Comparison of ENCODE assay signal across 25 mouse cellular contexts in genomic region chr12:72007656-72008055, GRCm38 (mm10).
"Had no signal": no experiment of that assay in that cellular context is flagged by ENCODE, and none has a peak within 500 bp of the region (broad histone marks: within the 10 kb centered on the region; RNA-seq: fewer than 3 reads in every experiment).

No protein-coding gene starts in this region.

- H3K4me3 ChIP-seq: gastrocnemius, adult 2 months; hindbrain, embryonic 10.5 days; hindbrain, embryonic 12.5 days; intestine, embryonic 15.5 days; layer of hippocampus, adult 2 months; left cerebral cortex, adult 2 months; limb, embryonic 13.5 days; limb, embryonic 15.5 days; liver, embryonic 12.5 days had no signal

- H3K27ac ChIP-seq: gastrocnemius, adult 2 months; hindbrain, embryonic 10.5 days; hindbrain, embryonic 12.5 days; hindbrain, embryonic 14.5 days; intestine, embryonic 15.5 days; layer of hippocampus, adult 2 months; left cerebral cortex, adult 2 months; limb, embryonic 13.5 days; limb, embryonic 15.5 days; liver, embryonic 12.5 days; liver, embryonic 14.5 days had no signal

- H3K9ac ChIP-seq: hindbrain, embryonic 12.5 days; hindbrain, embryonic 14.5 days; intestine, embryonic 15.5 days; limb, embryonic 13.5 days; limb, embryonic 15.5 days; liver, embryonic 12.5 days; liver, embryonic 14.5 days had no signal

- H3K4me2 ChIP-seq: hindbrain, embryonic 12.5 days; hindbrain, embryonic 14.5 days; intestine, embryonic 15.5 days; limb, embryonic 13.5 days; limb, embryonic 15.5 days; liver, embryonic 12.5 days had no signal

- H3K36me3 ChIP-seq: hindbrain, embryonic 10.5 days; hindbrain, embryonic 12.5 days; intestine, embryonic 15.5 days; limb, embryonic 13.5 days; limb, embryonic 15.5 days; liver, embryonic 12.5 days had no signal

- ATAC-seq: hindbrain, embryonic 16.5 days; inflammation-experienced regulatory T-cells, adult 6 months; intestine, embryonic 15.5 days; intestine, postnatal 0 days; liver, embryonic 12.5 days had no signal

- H3K9me3 ChIP-seq: hindbrain, embryonic 10.5 days; hindbrain, embryonic 12.5 days; intestine, embryonic 15.5 days; limb, embryonic 13.5 days; limb, embryonic 15.5 days; liver, embryonic 12.5 days had no signal

- DNase-seq: gastrocnemius, adult 2 months; gastrocnemius, postnatal 10 days; gastrocnemius, postnatal 25 days; heart, adult 18-20 months; heart, postnatal 10 days; heart, postnatal 4 days; kidney, adult 18-20 months; kidney, adult 8-10 months; kidney, postnatal 10 days; kidney, postnatal 25 days; kidney, postnatal 4 days; left cerebral cortex, postnatal 4 days had no signal

- H3K27me3 ChIP-seq: hindbrain, embryonic 12.5 days; intestine, embryonic 15.5 days; limb, embryonic 13.5 days; limb, embryonic 15.5 days; liver, embryonic 12.5 days had no signal

- H3K4me1 ChIP-seq: hindbrain, embryonic 10.5 days; hindbrain, embryonic 12.5 days; intestine, embryonic 15.5 days; liver, embryonic 12.5 days had no signal
